Mouse (Mus musculus): ENCODE data around the gene 4921524J17Rik. TPM values are rescaled to one million over a fixed set of nuclear protein-coding genes. Genes with fewer than 3 reads are reported as not detected.

4921524J17Rik gene
- 10 to 100 TPM; 21.6 to 25.2 TPM for total RNA-seq (2021)

DNA sequence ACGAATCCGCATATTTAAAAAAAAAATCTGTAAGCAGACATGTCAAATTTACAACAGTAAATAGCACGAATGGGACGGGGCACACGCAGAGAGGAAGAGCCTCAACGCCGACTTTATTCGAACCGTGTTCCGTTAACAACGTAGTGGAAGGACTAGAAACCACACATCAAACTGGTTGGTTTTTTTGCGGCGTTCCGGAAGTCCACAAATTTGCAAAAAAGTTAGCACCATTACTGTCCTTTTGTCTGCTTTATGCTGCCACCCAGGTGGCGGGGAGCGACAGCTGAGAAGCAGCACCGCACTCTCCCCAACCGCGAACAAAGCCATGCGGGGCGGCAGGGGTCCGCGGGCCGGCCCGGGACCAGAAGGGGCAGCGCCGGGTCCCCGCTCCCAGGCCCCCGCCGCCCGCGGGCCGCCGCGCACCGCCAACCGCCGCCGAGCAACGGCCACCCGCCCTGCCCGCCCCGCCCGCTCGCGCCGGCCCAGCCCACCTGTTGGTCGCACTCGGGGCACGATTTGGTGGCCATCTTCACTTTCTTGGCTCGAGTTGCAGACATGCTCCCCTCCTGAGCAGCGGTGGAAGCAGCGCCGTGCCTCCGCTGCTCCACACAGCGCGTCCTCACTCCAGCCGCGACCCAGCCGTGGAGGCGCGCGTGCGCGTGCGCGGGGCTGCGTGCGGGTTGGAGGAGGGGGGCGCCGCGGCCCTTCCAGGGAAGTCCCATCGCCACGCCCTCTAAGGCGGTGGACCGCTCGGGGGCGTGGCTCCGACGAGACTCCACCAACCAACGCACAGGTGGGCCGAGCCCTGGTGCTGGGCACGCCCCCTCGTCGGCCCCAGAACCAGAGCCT lies at the start of gene 4921524J17Rik:
Gene 4921524J17Rik (minus strand): TSS at position 666 of the 849 bp plus-strand sequence.
- DNase-seq (ENCODE audit: low spot score) = peak; percentile 95
- intact Hi-C loops (cut with DNase I) = loop anchor here (5.0 kb wide), 1 partner anchor 455 kb away; the partner anchor contains the start of gene Junb

GRCm38 (mm10) chr8:85482427-85482826 lies 49.8 kb upstream of the 4921524J17Rik start:
- intact Hi-C loops (cut with DNase I) = no loop called here
- DNase-seq (ENCODE audit: low spot score) = no peak

- intact Hi-C loops (cut with DNase I) = no loop called here
- no peak for DNase-seq (ENCODE audit: low spot score)
Measured at GRCm38 (mm10) chr8:85481900-85482299, 49.3 kb upstream of the 4921524J17Rik start.

GRCm38 (mm10) chr8:85479710-85480109 lies 47.1 kb upstream of the 4921524J17Rik start:
- intact Hi-C loops (cut with DNase I) = no loop called here
- no peak for DNase-seq (ENCODE audit: low spot score)

DNA sequence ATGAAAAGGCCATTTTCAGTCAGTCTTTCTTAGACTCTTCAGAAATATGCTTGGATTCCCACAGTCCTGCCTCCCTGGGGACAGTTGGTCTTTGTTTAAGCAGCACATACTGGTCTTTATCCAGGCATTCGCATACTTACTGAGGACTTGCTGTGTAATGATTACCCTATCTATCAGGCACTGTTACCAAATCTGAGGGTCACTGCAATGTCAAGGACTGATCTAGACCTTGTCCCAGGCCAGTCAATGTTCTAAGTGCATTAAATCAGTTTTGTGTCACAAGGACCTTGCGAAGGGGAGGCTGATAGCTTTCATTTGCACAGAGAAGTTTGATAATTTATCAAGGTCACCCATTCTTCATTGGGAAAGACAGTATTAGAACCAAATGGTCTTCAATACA lies 45.8 kb upstream of the 4921524J17Rik start:
- DNase-seq (ENCODE audit: low spot score) = no peak

DNA sequence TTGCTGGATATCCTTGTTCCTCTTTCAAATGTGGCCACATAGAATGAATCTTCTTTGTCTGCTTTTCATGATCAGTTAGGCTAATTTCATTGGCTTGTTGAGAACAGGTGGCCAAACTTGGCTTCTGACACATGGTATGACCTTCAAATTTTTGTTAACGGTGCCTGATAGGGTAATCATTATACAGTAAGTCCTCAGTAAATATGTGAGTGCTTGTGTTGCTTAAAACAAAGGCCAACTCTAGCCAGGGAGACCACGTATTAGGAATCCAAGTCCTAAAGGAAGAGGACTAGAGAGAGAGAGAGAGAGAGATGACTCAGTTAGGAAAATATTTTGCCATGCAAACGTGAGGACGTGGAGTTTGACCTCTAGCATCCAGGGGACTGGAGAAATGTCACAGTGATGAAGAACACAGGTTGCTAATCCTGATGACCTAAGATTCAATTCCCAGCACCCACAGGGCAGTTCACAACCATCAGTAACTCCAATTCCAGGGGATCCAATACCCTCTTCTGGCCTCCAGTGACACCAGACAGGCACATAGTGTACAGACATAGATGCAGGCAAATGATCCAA lies 44.4 kb upstream of the 4921524J17Rik start:
- intact Hi-C loops (cut with DNase I) = no loop called here

More for the DNA sequence above, 45.8 kb upstream of the 4921524J17Rik start:
- intact Hi-C loops (cut with DNase I) = no loop called here

DNA sequence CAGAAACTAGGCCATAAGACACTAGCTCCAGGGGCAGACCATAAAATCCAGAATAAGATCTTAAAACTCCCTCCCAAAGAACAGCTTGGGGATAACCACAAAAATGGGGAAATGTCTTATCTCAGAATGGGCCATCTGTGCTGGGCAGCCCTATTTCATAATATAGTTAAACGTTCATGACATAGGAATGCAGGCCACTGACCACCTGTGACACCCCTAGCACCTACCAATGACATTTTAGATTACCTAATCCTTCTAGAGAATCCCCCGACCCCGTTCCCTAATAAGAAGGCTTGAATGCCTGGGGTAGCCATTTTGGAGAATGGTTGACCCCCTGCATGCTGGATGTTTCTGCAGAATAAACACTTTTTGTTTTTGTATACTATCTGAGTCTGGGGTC lies 42.3 kb upstream of the 4921524J17Rik start:
- intact Hi-C loops (cut with DNase I) = no loop called here
- no peak for DNase-seq (ENCODE audit: low spot score)

More for the DNA sequence above, 44.4 kb upstream of the 4921524J17Rik start:
- no peak for DNase-seq (ENCODE audit: low spot score)

DNA sequence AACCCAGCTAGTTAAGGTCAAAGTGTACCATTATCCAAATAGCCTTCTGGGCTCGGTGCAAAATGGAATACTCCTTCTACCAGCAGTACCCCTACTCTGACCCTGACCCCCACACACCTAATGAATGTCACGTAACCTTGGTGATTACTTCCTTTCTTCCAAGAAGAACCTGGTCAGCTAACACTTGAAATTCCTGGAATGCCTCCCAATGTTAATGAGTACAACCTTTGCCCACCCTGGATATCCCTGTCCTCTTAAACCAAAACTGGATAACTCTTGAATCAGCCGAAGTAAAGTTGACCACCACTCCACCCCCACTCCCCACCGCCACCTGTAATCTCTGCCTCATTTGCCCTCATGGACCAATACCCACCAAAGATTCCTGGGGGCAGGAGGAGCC lies 40.6 kb upstream of the 4921524J17Rik start:
- intact Hi-C loops (cut with DNase I) = no loop called here
- DNase-seq (ENCODE audit: low spot score) = no peak

GRCm38 (mm10) chr8:85472800-85473199 lies 40.2 kb upstream of the 4921524J17Rik start:
- intact Hi-C loops (cut with DNase I) = no loop called here
- DNase-seq (ENCODE audit: low spot score) = no peak

GRCm38 (mm10) chr8:85470753-85471152 lies 38.1 kb upstream of the 4921524J17Rik start:
- no peak for DNase-seq (ENCODE audit: low spot score)
- intact Hi-C loops (cut with DNase I) = no loop called here

GRCm38 (mm10) chr8:85466056-85466455 lies 33.4 kb upstream of the 4921524J17Rik start:
- no peak for DNase-seq (ENCODE audit: low spot score)
- intact Hi-C loops (cut with DNase I) = no loop called here

DNA sequence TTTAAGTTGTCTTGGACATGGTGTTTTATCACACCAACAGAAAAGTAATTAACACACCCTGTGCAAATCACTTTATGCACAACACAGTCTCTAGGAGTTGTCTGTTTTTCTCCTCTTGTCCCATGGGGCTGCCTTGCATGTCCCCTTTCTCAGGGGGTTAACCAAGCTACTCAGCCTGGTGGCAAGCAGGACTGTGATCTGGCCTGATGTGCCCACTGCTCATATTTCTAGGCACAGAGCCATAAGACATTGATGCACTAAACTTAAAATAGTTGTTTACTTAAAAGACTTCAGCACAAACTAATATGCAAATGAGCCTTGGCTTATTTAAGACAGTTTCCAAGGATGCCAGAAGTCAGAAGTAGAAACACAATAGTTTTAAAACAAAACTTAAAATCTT lies 31.7 kb upstream of the 4921524J17Rik start:
- intact Hi-C loops (cut with DNase I) = no loop called here
- no peak for DNase-seq (ENCODE audit: low spot score)

- no peak for DNase-seq (ENCODE audit: low spot score)
- intact Hi-C loops (cut with DNase I) = no loop called here
Measured at GRCm38 (mm10) chr8:85462441-85462840, 29.8 kb upstream of the 4921524J17Rik start.

- DNase-seq (ENCODE audit: low spot score) = no peak
- intact Hi-C loops (cut with DNase I) = no loop called here
Measured at GRCm38 (mm10) chr8:85461377-85461776, 28.7 kb upstream of the 4921524J17Rik start.

DNA sequence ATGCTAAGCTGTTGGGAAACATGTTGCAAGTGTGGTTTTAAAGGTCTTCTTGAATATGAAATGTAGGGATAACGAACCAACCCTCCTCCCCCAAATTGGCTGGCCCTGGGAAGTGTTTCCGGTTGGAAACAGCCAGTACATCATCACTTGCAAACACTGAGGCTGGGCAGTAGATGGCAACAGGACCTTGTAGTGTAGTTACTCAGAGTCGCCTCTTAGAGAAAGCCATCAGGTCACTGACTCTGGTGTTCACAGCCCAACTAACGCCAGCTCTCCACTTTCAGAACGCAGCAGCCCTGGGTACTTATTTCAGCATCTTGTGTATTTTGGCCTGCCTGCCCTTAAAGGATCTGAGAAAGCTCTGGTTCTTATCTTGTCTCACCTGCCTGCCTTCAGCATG lies 28.2 kb upstream of the 4921524J17Rik start:
- no peak for DNase-seq (ENCODE audit: low spot score)
- intact Hi-C loops (cut with DNase I) = no loop called here

GRCm38 (mm10) chr8:85459582-85459981 lies 26.9 kb upstream of the 4921524J17Rik start:
- intact Hi-C loops (cut with DNase I) = no loop called here
- DNase-seq (ENCODE audit: low spot score) = no peak

DNA sequence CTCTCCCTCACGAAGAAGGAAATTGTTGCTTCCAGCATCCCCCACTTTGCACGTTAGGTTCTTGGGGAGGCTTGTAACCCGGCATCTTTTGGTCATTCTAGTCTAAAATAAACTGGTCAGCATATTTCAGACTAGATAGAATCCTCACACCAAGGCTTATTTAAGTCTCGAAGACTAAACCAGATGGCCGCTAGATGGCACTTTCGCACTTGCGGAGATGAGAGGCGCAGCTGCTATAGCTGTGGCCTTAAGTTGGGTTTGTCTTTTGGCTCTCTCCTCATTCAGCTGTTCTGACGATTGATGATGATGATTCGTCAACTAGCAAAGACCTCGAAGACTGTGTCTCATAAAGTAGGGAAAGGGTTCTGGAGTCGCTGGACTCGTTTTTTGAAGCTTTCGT lies 23.9 kb upstream of the 4921524J17Rik start:
- intact Hi-C loops (cut with DNase I) = loop anchor here (1.0 to 2.0 kb wide), 3 partner anchors 70 to 1128 kb away; no protein-coding TSS in a partner anchor
- no peak for DNase-seq (ENCODE audit: low spot score)

- DNase-seq (ENCODE audit: low spot score) = no peak
- intact Hi-C loops (cut with DNase I) = no loop called here
Measured at GRCm38 (mm10) chr8:85454750-85455149, 22.1 kb upstream of the 4921524J17Rik start.

- no peak for DNase-seq (ENCODE audit: low spot score)
- intact Hi-C loops (cut with DNase I) = no loop called here
Measured at GRCm38 (mm10) chr8:85453256-85453655, 20.6 kb upstream of the 4921524J17Rik start.

DNA sequence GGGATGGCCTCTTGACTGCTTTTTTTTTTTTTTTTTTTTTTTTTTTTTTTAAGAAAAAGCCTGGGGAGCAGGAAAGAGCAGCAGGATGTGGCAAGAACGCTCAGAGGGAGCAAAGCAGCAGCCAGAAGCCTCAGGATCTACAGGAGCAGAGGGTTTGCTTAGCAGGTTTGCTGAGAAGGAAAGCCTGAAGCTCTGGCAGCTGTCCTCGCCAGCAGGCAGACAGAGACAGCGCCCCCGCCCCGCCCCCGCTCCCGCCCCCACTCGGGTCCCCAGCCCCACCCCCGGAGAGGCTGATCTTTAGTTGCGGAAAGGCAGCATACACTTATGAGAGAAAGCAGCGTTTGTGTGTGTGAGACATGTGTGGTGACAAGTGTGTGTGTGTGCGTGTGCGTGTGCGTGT lies 19.7 kb upstream of the 4921524J17Rik start:
- no peak for DNase-seq (ENCODE audit: low spot score)
- intact Hi-C loops (cut with DNase I) = no loop called here

DNA sequence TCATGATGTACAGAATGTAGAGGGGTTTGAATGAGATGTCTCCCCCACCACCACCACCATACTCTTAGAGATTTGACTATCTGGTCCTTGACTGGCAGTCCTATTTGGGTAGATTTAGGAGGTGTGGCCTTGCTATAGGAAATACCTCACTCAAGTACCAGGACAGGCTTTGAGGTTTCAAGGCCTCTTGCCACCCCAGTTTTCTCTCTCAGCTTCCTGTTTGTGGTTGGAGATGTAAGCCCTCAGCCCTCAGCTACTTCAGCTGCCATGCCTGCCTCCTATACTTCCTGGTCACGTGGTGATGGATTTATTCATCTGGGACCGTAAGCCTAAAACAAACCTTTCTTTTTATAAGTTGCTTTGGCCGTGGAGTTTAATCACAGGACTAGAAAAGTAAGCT lies 17.7 kb upstream of the 4921524J17Rik start:
- intact Hi-C loops (cut with DNase I) = no loop called here
- DNase-seq (ENCODE audit: low spot score) = no peak
